Mouse (Mus musculus) kidney, embryonic 15.5 days (tissue): Measurements from ENCODE around the gene Gstm7. TPM values are rescaled to one million over a fixed set of nuclear protein-coding genes. Genes with fewer than 3 reads are reported as not detected.
"Not testable (repeated sequence)": the region's sequence is repeated elsewhere in the genome, so short reads cannot be mapped to it uniquely, and the experiment has no call there.

Experiments
- ATAC-seq: fragments of 200-750 bp; cut with Nextera tagmentation; replicated peaks from 2 replicates; pipeline ENCODE4 v1.8.0; 2017; ENCODE audit warnings: moderate TSS enrichment; ENCODE audit not compliant: low FRiP score
- H3K27ac ChIP-seq: fragments of 300-500 bp; sonication (generic); 2 replicates; pipeline ENCODE4 v1.5.1; 2015; ENCODE audit warnings: mild to moderate bottlenecking, inconsistent platforms
- H3K27me3 ChIP-seq: fragments of 300-500 bp; sonication (generic); 2 replicates; pipeline ENCODE4 v1.6.1; 2015; ENCODE audit warnings: inconsistent platforms
- H3K36me3 ChIP-seq: fragments of 300-500 bp; sonication (generic); 2 replicates; pipeline ENCODE4 v1.6.1; 2015; ENCODE audit warnings: inconsistent platforms
- H3K4me1 ChIP-seq: fragments of 300-500 bp; sonication (generic); 2 replicates; pipeline ENCODE4 v1.6.1; 2015; ENCODE audit warnings: inconsistent platforms
- H3K4me2 ChIP-seq: fragments of 300-500 bp; sonication (generic); 2 replicates; pipeline ENCODE4 v1.6.1; 2015; ENCODE audit warnings: moderate library complexity, mild to moderate bottlenecking, inconsistent platforms
- H3K4me3 ChIP-seq: fragments of 300-500 bp; sonication (generic); replicated peaks from 2 replicates; pipeline ENCODE4 v1.5.1; 2015; ENCODE audit warnings: mild to moderate bottlenecking, inconsistent platforms
- H3K9ac ChIP-seq: fragments of 300-500 bp; sonication (generic); 2 replicates; pipeline ENCODE4 v1.6.1; 2015; ENCODE audit warnings: mild to moderate bottlenecking, inconsistent platforms
- H3K9me3 ChIP-seq: fragments of 300-500 bp; sonication (generic); replicated peaks from 2 replicates; pipeline ENCODE4 v1.6.1; 2016; ENCODE audit warnings: inconsistent platforms
- WGBS: fragments of 180-500 bp; shearing (Covaris S2); methylation state at CpG from one replicate; pipeline ENCODE4 v1.1.7; 2015; ENCODE audit warnings: mixed read lengths; 5-methylcytosine and 5-hydroxymethylcytosine counted together
- polyA plus RNA-seq: library from polyadenylated mRNA; unstranded; fragments of >200 nt; fragmentation: Nextera tagmentation; extraction: Ambion mirVana; gene quantifications from 2 replicates; pipeline ENCODE4 v1.2.1, GENCODE M21; 2015

The Gstm7 gene
- polyA plus RNA-seq, 1 experiment from 2014 or later = 21.3 TPM

GRCm38 (mm10) chr3:107900955-107901673 is 30.5 kb downstream of the Gstm7 start:
- peak; percentile 46; the same call in 1 of the 2 replicates for ATAC-seq

GRCm38 (mm10) chr3:107898691-107899090 is 32.9 kb downstream of the Gstm7 start:
- ATAC-seq = no peak
- Histone ChIP-seq H3K27ac (no peak overlapping the region), H3K27me3 (no peaks in the 10 kb centered on the region), H3K36me3 (peaks cover 21% of the 10 kb centered on the region; the same call in 1 of the 2 replicates), H3K4me3 (no peak overlapping the region), H3K4me2 (no peak overlapping the region), H3K4me1 (peaks cover 12% of the 10 kb centered on the region), H3K9ac (no peak overlapping the region), H3K9me3 (no peaks in the 10 kb centered on the region)
- 86% methylated on average over 13 of the region's 13 CpGs for WGBS

More at GRCm38 (mm10) chr3:107900955-107901673, 30.5 kb downstream of the Gstm7 start:
- H3K27ac ChIP-seq = no peak overlapping the region
- WGBS = 49% methylated on average over 11 of the region's 11 CpGs
- no peaks in the 10 kb centered on the region for H3K9me3 ChIP-seq
- H3K36me3 ChIP-seq = peaks cover 21% of the 10 kb centered on the region; the same call in 1 of the 2 replicates
- no peak overlapping the region for H3K9ac ChIP-seq
- H3K4me1 ChIP-seq = peaks cover 12% of the 10 kb centered on the region
- H3K27me3 ChIP-seq = no peaks in the 10 kb centered on the region
- no peak overlapping the region for H3K4me3 ChIP-seq
- no peak overlapping the region for H3K4me2 ChIP-seq

GRCm38 (mm10) chr3:107895720-107896569 is 35.7 kb downstream of the Gstm7 start, which contains the start of gene Gstm5:
TSS of gene Gstm5 (plus strand) at chr3:107895821.
- Histone ChIP-seq H3K27me3 (no peaks in the 10 kb centered on the region), H3K27ac (peak within 1 kb of the TSS; percentile 82), H3K4me1 (peaks cover 10% of the 10 kb centered on the region), H3K9ac (peak within 1 kb of the TSS; percentile 81), H3K4me2 (peak within 1 kb of the TSS; percentile 92), H3K36me3 (peaks cover 21% of the 10 kb centered on the region; the same call in 1 of the 2 replicates), H3K4me3 (peak within 1 kb of the TSS; percentile 80), H3K9me3 (no peaks in the 10 kb centered on the region)
- WGBS = 6% methylated on average over 40 of the region's 40 CpGs
- peak; percentile 96 for ATAC-seq

- peak overlapping the region; percentile 81 for H3K9ac ChIP-seq
- H3K27ac ChIP-seq = no peak overlapping the region; the same call in 1 of the 2 replicates
- H3K4me2 ChIP-seq = peak overlapping the region; percentile 92
- peak; percentile 11; the same call in 1 of the 2 replicates for ATAC-seq
- H3K9me3 ChIP-seq = no peaks in the 10 kb centered on the region
- peaks cover 9% of the 10 kb centered on the region for H3K4me1 ChIP-seq
- H3K4me3 ChIP-seq = peak overlapping the region; percentile 80
- peaks cover 21% of the 10 kb centered on the region; the same call in 1 of the 2 replicates for H3K36me3 ChIP-seq
- 7% methylated on average over 6 of the region's 6 CpGs for WGBS
- no peaks in the 10 kb centered on the region for H3K27me3 ChIP-seq
These were observed 36.4 kb downstream of the Gstm7 start for GRCm38 (mm10) chr3:107895194-107895719.

GRCm38 (mm10) chr3:107889236-107889635 is 42.4 kb downstream of the Gstm7 start:
- not testable (repeated sequence) for H3K4me3 ChIP-seq, H3K36me3 ChIP-seq, H3K4me1 ChIP-seq, H3K9ac ChIP-seq, ATAC-seq, H3K27ac ChIP-seq, H3K4me2 ChIP-seq, H3K27me3 ChIP-seq, H3K9me3 ChIP-seq
- WGBS = 83% methylated on average over 2 of the region's 2 CpGs

- Histone ChIP-seq H3K9ac (no peak overlapping the region), H3K4me2 (no peak overlapping the region), H3K9me3 (no peaks in the 10 kb centered on the region), H3K4me1 (no peaks in the 10 kb centered on the region), H3K27ac (no peak overlapping the region), H3K4me3 (no peak overlapping the region), H3K27me3 (no peaks in the 10 kb centered on the region), H3K36me3 (no peaks in the 10 kb centered on the region)
- ATAC-seq = no peak
- WGBS = 84% methylated on average over 9 of the region's 9 CpGs
These were observed 43.7 kb downstream of the Gstm7 start for GRCm38 (mm10) chr3:107887674-107888495.

GRCm38 (mm10) chr3:107877747-107878736 is 53.6 kb downstream of the Gstm7 start:
- no peak for ATAC-seq
- no peak overlapping the region for H3K4me2 ChIP-seq
- no peaks in the 10 kb centered on the region for H3K27me3 ChIP-seq
- H3K9me3 ChIP-seq = no peaks in the 10 kb centered on the region
- no peak overlapping the region for H3K27ac ChIP-seq
- no peaks in the 10 kb centered on the region for H3K4me1 ChIP-seq
- H3K9ac ChIP-seq = no peak overlapping the region
- no peaks in the 10 kb centered on the region for H3K36me3 ChIP-seq
- WGBS = 79% methylated on average over 12 of the region's 12 CpGs
- H3K4me3 ChIP-seq = no peak overlapping the region

GRCm38 (mm10) chr3:107877005-107877404 is 54.6 kb downstream of the Gstm7 start, which contains the start of gene Eps8l3:
TSS of gene Eps8l3 (plus strand) at chr3:107877229.
- H3K27me3 ChIP-seq = no peaks in the 10 kb centered on the region
- H3K36me3 ChIP-seq = no peaks in the 10 kb centered on the region
- ATAC-seq = no peak
- H3K4me1 ChIP-seq = no peaks in the 10 kb centered on the region
- H3K9ac ChIP-seq = no peak within 1 kb of the TSS
- no peak within 1 kb of the TSS for H3K27ac ChIP-seq
- H3K9me3 ChIP-seq = no peaks in the 10 kb centered on the region
- H3K4me2 ChIP-seq = no peak within 1 kb of the TSS
- 87% methylated on average over 5 of the region's 5 CpGs for WGBS
- no peak within 1 kb of the TSS for H3K4me3 ChIP-seq
